Mouse (Mus musculus): Measurements from ENCODE around the gene Nfkbil1. TPM values are rescaled to one million over a fixed set of nuclear protein-coding genes. Genes with fewer than 3 reads are reported as not detected.
A peak's percentile ranks its signal among the peaks of the same experiment; 100 is the strongest.
"Not testable (repeated sequence)": the region's sequence is repeated elsewhere in the genome, so short reads cannot be mapped to it uniquely, and the experiment has no call there.

The Nfkbil1 gene
- polyA plus RNA-seq, 1 experiment = 5.2 TPM

- no peak overlapping the region for H3K4me3 ChIP-seq (ENCODE audit: insufficient read depth, low read depth, low read length)
- H3K27ac ChIP-seq (replicated peaks; ENCODE audit: low read depth, low read length) = no peak overlapping the region
- no peaks in the 10 kb centered on the region for H3K4me1 ChIP-seq (ENCODE audit: control insufficient read depth, insufficient read depth, insufficient read length, low read length)
These were observed 13.4 kb upstream of the Nfkbil1 start for GRCm38 (mm10) chr17:35248986-35249385.

DNA sequence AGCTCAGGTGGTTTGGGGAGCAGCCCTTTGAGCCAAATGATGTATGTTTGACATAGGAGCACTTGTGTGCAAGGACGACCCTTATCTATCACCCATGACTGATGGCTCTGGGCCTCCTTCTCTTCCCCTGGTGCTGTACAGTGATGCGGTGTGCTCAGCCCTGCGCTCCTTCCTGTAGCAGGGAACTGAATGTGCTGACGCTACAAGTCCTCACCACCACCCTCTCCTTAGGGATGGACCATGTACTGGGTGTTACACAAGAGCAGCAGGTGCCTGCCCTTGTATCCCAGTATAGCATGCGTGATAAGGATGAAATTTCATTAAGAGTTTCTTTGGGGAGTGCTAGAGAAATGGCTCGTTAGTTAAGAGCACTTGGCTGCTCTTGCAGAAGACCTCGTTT, 11.6 kb upstream of the Nfkbil1 start:
- H3K27ac ChIP-seq (replicated peaks; ENCODE audit: low read depth, low read length) = no peak overlapping the region

DNA sequence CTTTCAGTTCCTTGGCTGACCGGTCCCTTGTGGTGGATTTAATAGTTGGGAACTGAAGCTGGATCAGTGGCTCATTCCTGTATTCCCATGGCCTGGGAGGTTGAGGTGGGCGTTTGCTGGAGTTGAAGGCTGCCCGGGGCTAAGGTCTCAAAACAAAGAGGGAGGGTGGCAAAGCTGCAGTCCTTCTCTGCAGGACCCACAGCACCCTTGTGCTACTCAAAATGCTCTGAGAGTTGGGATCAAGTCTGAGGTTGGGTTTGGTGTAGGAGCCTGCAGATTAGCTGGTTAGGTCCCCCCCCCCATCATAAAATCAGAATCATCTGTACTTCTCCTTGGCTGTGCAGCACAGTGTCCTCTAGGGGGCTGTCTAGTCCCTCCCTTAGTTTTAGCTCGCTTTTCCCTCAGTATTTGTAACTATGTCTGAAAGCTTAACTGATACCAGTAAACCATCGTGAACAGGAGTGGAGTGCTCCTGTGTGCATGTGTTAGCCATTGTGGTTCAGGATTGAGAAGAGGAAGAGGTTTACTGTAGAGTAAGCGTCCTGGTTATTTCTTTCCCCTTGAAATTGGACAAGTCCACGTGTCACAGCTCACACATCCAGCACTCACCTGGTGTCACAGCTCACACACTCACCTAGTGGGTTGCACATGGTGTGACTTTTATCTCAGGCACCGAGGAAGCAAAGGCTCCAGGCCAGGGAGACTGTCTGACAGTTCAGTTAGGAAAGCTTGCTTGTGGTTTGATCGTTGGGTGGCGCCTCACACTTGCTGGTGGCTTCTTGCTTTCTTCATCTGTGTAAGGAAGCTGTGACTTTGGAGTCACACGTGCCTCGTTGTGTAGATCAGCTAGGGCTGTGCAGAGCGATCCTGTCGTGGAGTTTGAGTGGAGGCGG, 10.4 kb upstream of the Nfkbil1 start:
- H3K4me3 ChIP-seq (ENCODE audit: insufficient read depth, low read depth, low read length) = no peak overlapping the region
- H3K27ac ChIP-seq (replicated peaks; ENCODE audit: low read depth, low read length) = no peak overlapping the region
- 0 out of 2 replicates have a peak, but pooled peaks cover 3% of the 10 kb centered on the region for H3K4me1 ChIP-seq (ENCODE audit: control insufficient read depth, insufficient read depth, insufficient read length, low read length)

More for the DNA sequence above, 11.6 kb upstream of the Nfkbil1 start:
- H3K4me1 ChIP-seq (ENCODE audit: control insufficient read depth, insufficient read depth, insufficient read length, low read length) = 0 out of 2 replicates have a peak, but pooled peaks cover 3% of the 10 kb centered on the region
- H3K4me3 ChIP-seq (ENCODE audit: insufficient read depth, low read depth, low read length) = no peak overlapping the region

GRCm38 (mm10) chr17:35244999-35245398, 9.4 kb upstream of the Nfkbil1 start:
- H3K4me1 ChIP-seq (ENCODE audit: control insufficient read depth, insufficient read depth, insufficient read length, low read length) = peaks cover 12% of the 10 kb centered on the region
- H3K4me3 ChIP-seq (ENCODE audit: insufficient read depth, low read depth, low read length) = no peak overlapping the region
- no peak overlapping the region for H3K27ac ChIP-seq (replicated peaks; ENCODE audit: low read depth, low read length)

- peak overlapping the region; percentile 84 for H3K4me3 ChIP-seq (ENCODE audit: insufficient read depth, low read depth, low read length)
- H3K27ac ChIP-seq (replicated peaks; ENCODE audit: low read depth, low read length) = peak overlapping the region; percentile 90
- H3K4me1 ChIP-seq (ENCODE audit: control insufficient read depth, insufficient read depth, insufficient read length, low read length) = peaks cover 12% of the 10 kb centered on the region
These were observed 7.5 kb upstream of the Nfkbil1 start for GRCm38 (mm10) chr17:35243086-35243485.

- H3K27ac ChIP-seq (replicated peaks; ENCODE audit: low read depth, low read length) = peak overlapping the region; percentile 90
- peak overlapping the region; percentile 84 for H3K4me3 ChIP-seq (ENCODE audit: insufficient read depth, low read depth, low read length)
- peaks cover 12% of the 10 kb centered on the region for H3K4me1 ChIP-seq (ENCODE audit: control insufficient read depth, insufficient read depth, insufficient read length, low read length)
These were observed 6.7 kb upstream of the Nfkbil1 start for GRCm38 (mm10) chr17:35242015-35242941.

- peaks cover 12% of the 10 kb centered on the region for H3K4me1 ChIP-seq (ENCODE audit: control insufficient read depth, insufficient read depth, insufficient read length, low read length)
- H3K4me3 ChIP-seq (ENCODE audit: insufficient read depth, low read depth, low read length) = peak within 1 kb of the TSS; percentile 84
- peak within 1 kb of the TSS; percentile 97 for H3K27ac ChIP-seq (replicated peaks; ENCODE audit: low read depth, low read length)
These were observed 5.9 kb upstream of the Nfkbil1 start, which contains the start of gene Ddx39b for GRCm38 (mm10) chr17:35241305-35242014. Ddx39b (plus strand) TSS chr17:35241746.

- peak overlapping the region; percentile 50 for H3K4me3 ChIP-seq (ENCODE audit: insufficient read depth, low read depth, low read length)
- H3K4me1 ChIP-seq (ENCODE audit: control insufficient read depth, insufficient read depth, insufficient read length, low read length) = peaks cover 12% of the 10 kb centered on the region
- peak overlapping the region; percentile 97 for H3K27ac ChIP-seq (replicated peaks; ENCODE audit: low read depth, low read length)
These were observed 5.1 kb upstream of the Nfkbil1 start for GRCm38 (mm10) chr17:35240384-35241304.

GRCm38 (mm10) chr17:35239700-35240099, 4.1 kb upstream of the Nfkbil1 start:
- Histone ChIP-seq H3K4me1 (ENCODE audit: control insufficient read depth, insufficient read depth, insufficient read length, low read length) (peaks cover 12% of the 10 kb centered on the region), H3K27ac (replicated peaks; ENCODE audit: low read depth, low read length) (no peak overlapping the region), H3K4me3 (ENCODE audit: insufficient read depth, low read depth, low read length) (no peak overlapping the region)

DNA sequence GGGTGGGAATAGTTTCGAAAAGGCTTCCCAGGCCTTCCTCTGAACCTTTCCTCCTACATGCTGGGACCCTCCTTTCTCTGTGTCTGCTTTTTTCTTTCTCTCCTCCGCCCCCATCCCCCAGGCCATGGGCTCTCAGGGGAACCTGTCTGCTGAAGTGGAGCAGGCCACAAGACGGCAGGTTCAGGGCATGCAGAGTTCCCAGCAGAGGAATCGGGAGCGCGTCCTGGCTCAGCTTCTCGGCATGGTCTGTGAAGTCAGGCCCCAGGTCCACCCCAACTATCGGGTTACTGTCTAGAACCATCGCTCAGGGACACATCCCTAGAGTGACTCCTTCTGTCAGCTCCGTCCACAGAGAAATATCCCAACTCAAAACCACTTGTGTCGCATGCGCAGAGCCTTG, 1.9 kb upstream of the Nfkbil1 start:
- no peak overlapping the region for H3K27ac ChIP-seq (replicated peaks; ENCODE audit: low read depth, low read length)
- no peak overlapping the region for H3K4me3 ChIP-seq (ENCODE audit: insufficient read depth, low read depth, low read length)
- H3K4me1 ChIP-seq (ENCODE audit: control insufficient read depth, insufficient read depth, insufficient read length, low read length) = peaks cover 14% of the 10 kb centered on the region

GRCm38 (mm10) chr17:35236996-35237395, 1.4 kb upstream of the Nfkbil1 start:
- peaks cover 14% of the 10 kb centered on the region for H3K4me1 ChIP-seq (ENCODE audit: control insufficient read depth, insufficient read depth, insufficient read length, low read length)
- no peak overlapping the region for H3K27ac ChIP-seq (replicated peaks; ENCODE audit: low read depth, low read length)
- no peak overlapping the region for H3K4me3 ChIP-seq (ENCODE audit: insufficient read depth, low read depth, low read length)

GRCm38 (mm10) chr17:35236390-35236746, 776 bp upstream of the Nfkbil1 start:
- Histone ChIP-seq H3K4me1 (ENCODE audit: control insufficient read depth, insufficient read depth, insufficient read length, low read length) (peaks cover 14% of the 10 kb centered on the region), H3K4me3 (ENCODE audit: insufficient read depth, low read depth, low read length) (peak overlapping the region; percentile 57), H3K27ac (replicated peaks; ENCODE audit: low read depth, low read length) (peak overlapping the region; percentile 96)

GRCm38 (mm10) chr17:35234903-35235302, 689 bp downstream of the Nfkbil1 start:
- Histone ChIP-seq H3K4me3 (ENCODE audit: insufficient read depth, low read depth, low read length) (peak overlapping the region; percentile 58), H3K27ac (replicated peaks; ENCODE audit: low read depth, low read length) (peak overlapping the region; percentile 94), H3K4me1 (ENCODE audit: control insufficient read depth, insufficient read depth, insufficient read length, low read length) (peaks cover 5% of the 10 kb centered on the region)

DNA sequence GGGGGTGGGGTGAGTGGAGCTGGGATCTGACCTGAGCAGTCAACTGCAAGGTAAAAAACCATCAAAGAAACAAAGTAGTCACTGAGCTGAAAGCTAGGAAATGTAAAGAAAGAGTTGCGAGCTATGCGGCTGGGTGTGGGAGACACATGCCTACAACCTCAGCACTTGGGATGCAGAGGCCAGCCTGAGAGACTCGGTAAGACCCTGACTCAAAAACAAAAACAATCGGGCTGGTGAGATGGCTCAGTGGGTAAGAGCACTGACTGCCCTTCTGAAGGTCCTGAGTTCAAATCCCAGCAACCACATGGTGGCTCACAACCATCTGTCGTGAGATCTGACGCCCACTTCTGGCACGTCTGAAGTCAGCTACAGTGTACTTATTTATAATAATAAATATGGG, 1.5 kb downstream of the Nfkbil1 start:
- 0 out of 2 replicates have a peak overlapping the region, but pooled peaks have one; percentile 1 for H3K4me3 ChIP-seq (ENCODE audit: insufficient read depth, low read depth, low read length)
- not testable (repeated sequence) for H3K4me1 ChIP-seq (ENCODE audit: control insufficient read depth, insufficient read depth, insufficient read length, low read length)
- peak overlapping the region; percentile 84; the same call in 1 of the 2 replicates for H3K27ac ChIP-seq (replicated peaks; ENCODE audit: low read depth, low read length)

Measured in brown adipose tissue, adult 24 weeks (tissue).